Mouse (Mus musculus) brain, embryonic 14.5 days (tissue): ENCODE results near the gene Calu.

ENCODE experiments used
- CTCF ChIP-seq: fragments of 200-500 bp; IDR thresholded peaks from 2 replicates; pipeline ENCODE4 v1.5.1; 2012; ENCODE audit warnings: inconsistent platforms, mild to moderate bottlenecking, moderate library complexity, borderline replicate concordance; ENCODE audit not compliant: insufficient read depth, insufficient read length; ENCODE audit errors: extremely low read depth
- POLR2A ChIP-seq: fragments of 200-500 bp; IDR thresholded peaks from 2 replicates; pipeline ENCODE4 v1.6.1; 2012; ENCODE audit warnings: mild to moderate bottlenecking, inconsistent platforms, borderline replicate concordance; ENCODE audit not compliant: poor library complexity, insufficient read depth, insufficient read length, severe bottlenecking; ENCODE audit errors: extremely low read depth

DNA sequence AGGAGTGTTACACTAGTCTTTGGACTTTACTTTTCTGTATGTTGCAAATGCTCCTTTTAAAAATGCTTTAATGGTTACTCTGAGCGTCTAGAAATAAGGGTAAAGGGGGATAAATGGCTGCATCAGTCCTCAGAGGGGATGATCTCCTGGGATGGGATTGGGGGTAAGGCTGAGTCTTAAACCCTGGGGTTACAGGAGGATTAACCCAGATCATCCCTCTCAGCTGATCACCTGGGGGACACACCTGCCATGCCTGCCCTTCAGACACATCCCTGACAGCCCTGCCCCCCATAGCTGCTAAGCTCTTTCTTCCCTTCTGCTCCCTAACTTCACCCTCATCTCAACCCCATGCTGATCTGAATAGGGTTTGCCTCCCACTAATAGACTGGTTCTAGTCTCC is 46.4 kb downstream of the Calu start:
- TF ChIP-seq POLR2A (no peak), CTCF (no peak)
